Mouse (Mus musculus): ENCODE data around the gene Nolc1.

The Nolc1 gene

DNA sequence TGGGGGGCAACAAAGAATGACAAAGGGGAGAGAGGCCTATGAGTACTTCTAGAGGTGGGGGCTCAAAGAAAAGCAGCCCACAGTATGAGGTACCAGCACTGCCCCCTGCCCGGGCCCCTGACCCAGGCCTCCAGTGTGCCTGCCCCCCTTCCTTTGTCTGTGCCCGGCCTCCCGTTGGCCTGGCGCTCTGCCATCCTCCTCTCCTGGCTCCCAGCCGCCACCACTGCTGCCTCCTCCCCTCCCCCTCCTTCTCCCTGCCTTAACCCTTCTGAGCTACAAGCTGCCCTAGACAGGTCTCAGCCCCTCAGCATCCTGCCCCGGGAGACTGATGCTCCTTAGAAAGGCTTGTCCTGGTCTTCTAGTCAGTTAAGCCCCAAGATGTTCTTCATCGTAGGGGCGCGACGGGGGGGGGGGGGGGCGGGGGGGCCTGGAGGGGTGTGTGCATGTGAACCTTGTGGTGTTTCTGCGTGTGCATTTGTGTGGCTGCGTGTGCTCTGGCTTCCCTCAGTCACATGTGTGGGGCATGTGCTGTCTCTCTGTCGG lies 33.7 kb upstream of the Nolc1 start:
- DNase-seq (ENCODE audit: low read depth, low spot score) = peak; percentile 81

DNA sequence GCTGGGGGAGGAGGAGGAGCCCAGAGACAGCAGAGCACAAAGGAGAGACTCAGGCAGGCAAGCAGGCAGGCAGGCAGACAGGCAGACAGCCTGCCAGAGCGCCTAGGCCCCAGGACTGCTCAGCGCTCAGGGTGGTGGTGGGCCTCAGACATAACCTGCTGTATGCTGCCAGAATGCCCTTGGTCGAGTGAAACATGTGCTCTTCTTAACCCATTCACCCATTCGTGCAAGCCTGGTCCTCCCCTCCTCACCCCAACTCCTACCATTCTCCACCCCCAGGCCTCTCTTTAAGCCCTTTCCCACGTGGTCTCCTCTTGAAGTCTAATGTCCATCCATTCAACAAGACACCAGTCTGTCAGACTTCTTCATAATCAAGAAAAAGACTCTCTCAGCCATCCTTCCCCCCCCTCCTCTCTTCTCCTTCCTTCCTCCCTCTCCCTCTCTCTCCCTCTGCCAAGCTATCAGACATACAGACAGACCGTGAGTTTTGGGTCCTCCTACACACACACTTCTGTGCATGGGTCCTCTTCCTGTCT lies 33.1 kb upstream of the Nolc1 start:
- peak; percentile 74 for DNase-seq (ENCODE audit: low read depth, low spot score)

GRCm38 (mm10) chr19:46043380-46043779 lies 32.3 kb upstream of the Nolc1 start:
- peak; percentile 61 for DNase-seq (ENCODE audit: low read depth, low spot score)

GRCm38 (mm10) chr19:46044271-46044992 lies 31.2 kb upstream of the Nolc1 start, which contains the start of gene Pprc1:
Gene Pprc1 (plus strand): TSS chr19:46044886.
- DNase-seq (ENCODE audit: low read depth, low spot score) = peak; percentile 91

DNA sequence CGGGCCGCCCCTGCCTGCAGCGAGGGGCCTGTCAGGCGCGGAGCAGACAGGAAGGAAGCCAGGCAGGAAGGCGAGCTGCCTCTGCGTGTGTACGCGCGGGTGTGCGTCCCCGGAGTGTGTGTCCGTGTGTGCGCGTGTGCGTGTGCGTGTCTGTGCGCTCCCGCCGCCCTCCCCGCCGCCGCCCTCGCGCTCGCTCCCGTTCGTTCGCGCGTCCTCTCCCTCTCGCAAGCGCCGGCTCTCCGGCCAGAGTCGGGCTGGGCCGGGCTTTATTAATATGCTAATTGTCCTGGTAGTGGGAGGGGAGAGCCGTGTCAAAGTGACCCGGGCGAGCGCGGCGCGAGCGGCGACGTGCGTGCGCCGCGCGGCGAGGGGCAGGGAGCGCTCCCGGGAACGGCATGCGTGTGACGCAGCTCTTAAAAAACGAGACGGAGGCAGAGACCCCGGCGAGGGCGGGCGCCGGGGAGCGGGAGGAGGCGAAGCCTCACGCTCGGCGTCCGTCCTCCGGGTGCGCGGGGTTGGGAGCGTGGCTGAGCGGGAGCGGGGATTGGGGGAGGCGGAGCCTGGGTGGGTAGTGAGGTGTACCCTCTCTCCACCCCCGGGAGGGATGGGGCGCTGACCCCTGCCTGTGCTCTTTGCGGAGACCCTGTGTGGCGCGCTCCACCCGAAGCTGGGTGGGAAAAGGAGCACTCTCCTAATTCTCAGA lies 30.5 kb upstream of the Nolc1 start, which contains the start of gene Ldb1:
TSS of gene Ldb1 (minus strand) at position 222 of the 703 bp plus-strand sequence.
- peak; percentile 77 for DNase-seq (ENCODE audit: low read depth, low spot score)

GRCm38 (mm10) chr19:46045696-46046311 lies 29.9 kb upstream of the Nolc1 start:
- DNase-seq (ENCODE audit: low read depth, low spot score) = peak; percentile 72

GRCm38 (mm10) chr19:46046621-46047025 lies 29.0 kb upstream of the Nolc1 start:
- peak; percentile 42 for DNase-seq (ENCODE audit: low read depth, low spot score)

DNA sequence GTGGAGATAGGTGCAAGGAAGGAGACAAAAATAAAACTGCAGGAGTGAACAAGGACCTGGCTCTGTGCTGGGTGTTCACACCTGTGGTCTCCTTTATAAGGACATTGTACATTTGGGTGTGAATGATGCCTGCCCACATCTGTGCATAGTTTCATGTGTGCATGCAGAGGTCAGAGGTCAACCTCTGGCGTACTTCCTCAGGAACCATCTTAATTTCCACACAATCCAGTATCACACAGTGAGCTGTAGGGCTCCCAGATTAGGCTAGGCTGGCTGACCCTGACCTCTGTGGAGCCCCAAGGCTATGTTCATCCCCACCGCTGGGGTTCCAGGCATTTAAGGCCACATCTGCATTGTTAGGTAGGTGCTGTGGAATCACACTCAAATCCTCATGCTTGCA lies 28.2 kb upstream of the Nolc1 start:
- no peak for DNase-seq (ENCODE audit: low read depth, low spot score)

DNA sequence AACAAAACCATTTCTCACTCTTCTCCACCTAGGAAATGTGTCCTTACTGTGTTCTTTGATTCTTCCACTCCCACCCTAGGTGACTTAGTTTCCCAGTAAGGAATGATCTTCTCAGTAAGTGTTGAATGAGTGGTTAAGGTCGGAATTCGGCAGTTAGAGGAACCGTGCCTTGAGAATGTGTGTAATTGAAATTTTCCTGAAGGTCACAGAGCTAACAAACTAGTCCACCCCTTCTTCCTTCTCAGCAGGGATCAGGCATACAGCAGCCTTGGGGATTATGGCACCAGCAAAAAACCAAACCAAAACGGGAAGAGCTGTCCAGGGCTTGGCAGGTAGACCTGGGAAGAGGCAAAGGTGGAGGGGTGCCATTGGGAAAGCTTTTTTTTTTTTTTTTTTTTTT lies 26.5 kb upstream of the Nolc1 start:
- DNase-seq (ENCODE audit: low read depth, low spot score) = no peak

DNA sequence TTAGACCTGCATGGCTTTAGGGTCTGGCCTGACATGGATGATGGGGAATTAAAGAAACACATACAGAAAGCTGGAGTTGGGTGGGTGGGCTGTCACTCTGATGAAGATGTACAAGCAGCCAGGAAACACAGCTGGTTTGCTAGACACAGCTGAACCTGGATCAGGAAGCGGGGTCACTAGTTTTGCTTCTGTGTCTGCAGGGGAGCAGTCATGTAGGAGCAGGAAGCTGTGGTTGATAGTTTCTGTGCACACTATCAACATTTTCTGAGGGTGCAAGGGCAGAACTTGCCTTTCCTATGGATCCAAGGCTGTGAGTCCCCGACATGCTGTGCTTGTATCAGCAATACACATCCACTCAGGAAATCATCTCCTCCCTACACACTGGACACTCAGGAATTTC lies 25.2 kb upstream of the Nolc1 start:
- no peak for DNase-seq (ENCODE audit: low read depth, low spot score)

- no peak for DNase-seq (ENCODE audit: low read depth, low spot score)
Observed at GRCm38 (mm10) chr19:46055752-46056387, 19.8 kb upstream of the Nolc1 start.

DNA sequence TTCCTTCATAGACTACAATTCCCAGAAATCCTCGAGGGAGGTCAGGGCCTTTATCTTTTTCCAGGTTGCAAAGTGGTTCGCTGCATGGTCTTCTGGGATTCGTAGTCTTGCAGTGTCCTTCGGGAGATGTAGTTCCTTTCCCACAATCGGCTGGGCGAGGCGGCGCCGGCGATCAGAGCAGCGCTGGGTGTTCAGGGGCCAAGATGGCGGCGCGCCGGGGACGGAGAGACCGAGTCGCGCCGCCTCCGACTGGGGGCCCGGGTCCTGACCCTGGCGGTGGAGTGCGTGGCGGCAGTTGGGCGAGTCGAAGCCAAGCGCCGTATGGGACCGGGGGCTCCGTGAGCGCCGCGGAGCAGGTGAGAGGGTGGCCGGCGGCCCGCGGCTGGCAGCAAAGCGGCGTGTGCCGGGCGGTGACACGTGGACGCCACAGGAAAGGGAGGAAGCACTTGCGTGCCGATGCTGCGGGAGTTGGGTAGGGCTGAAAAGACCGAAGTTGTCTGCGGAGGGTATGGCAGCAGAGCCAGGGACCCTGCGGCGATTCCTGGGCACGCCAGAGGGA lies 19.2 kb upstream of the Nolc1 start:
- DNase-seq (ENCODE audit: low read depth, low spot score) = peak; percentile 99

- DNase-seq (ENCODE audit: low read depth, low spot score) = peak; percentile 86
Observed at GRCm38 (mm10) chr19:46056947-46057607, 18.6 kb upstream of the Nolc1 start.

- no peak for DNase-seq (ENCODE audit: low read depth, low spot score)
Observed at GRCm38 (mm10) chr19:46058466-46058865, 17.2 kb upstream of the Nolc1 start.

DNA sequence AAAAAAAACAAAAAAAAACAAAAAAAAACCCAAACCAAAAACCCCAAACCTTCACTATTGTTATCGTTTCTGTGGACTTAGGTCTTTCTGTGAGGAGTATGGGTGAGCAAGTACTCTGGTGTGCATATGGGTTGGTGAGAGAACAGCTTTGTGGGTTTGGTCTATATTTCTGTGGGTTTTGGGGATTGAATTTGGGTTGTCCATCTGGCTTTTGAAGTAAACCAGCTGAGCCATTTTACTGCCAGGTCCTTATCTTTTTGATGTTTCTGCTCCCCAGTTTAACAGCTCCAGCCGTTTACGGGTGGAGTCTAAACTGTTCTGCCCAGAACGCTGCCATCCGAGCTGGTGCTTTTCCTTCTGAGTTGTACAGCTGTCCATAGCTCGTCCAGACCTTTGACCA lies 14.8 kb upstream of the Nolc1 start:
- DNase-seq (ENCODE audit: low read depth, low spot score) = no peak

- DNase-seq (ENCODE audit: low read depth, low spot score) = no peak
Observed at GRCm38 (mm10) chr19:46068054-46068453, 7.6 kb upstream of the Nolc1 start.

DNA sequence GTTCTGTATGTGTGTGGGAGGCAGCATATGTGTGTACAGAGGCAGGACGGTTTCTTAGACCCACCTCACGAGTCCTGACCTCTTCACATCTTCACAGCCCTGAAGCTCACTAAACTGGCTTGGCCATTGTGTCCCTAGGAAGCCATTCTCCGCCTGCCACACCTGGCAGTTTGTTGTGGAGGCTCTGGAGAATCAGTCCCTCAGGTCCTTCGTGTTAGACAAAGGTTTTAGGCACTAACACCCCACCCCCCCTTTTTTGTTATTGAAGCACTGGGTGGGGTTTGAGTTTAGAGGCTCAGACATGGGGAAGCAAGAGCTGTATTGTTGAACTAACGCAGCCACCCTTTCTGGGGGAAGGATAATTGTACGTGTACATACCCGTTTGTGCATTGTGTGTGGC lies 2.4 kb upstream of the Nolc1 start:
- no peak for DNase-seq (ENCODE audit: low read depth, low spot score)

DNA sequence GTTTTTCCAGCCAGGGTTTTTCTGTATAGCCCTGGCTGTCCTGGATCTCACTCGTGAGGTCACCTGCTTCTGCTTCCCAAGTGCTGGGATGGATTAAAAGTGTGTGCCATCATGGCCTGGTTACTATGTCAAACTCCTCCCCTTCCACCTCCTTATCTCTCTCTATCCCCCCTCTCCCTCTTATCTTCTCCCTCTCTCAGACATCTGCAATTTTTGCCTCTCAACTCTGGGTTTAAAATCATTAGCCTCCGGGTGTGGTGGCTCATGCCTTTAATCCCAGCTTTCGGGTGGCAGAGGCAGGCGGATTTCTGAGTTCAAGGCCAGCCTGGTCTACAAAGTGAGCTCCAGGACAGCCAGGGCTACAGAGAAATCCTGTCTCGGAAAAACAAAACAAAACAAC lies 1.4 kb upstream of the Nolc1 start:
- no peak for DNase-seq (ENCODE audit: low read depth, low spot score)

DNA sequence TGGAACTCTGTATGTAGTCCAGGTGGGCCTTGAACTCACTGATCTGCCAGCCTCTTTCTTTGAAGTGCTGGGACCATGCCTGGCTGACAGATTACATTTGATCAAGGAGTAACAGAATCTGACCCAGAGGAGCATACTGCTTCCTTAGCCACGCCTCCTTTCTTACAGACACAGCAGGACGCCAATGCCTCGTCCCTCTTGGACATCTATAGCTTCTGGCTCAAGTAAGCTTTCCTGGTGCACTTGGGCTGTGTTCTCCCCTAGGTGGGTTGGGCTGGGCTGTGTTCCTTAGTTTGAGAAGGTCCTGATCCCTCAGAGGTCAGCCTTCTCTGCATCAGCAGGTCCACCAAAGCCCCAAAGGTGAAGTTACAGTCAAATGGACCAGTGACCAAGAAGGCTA lies 2.9 kb downstream of the Nolc1 start:
- no peak for DNase-seq (ENCODE audit: low read depth, low spot score)

DNA sequence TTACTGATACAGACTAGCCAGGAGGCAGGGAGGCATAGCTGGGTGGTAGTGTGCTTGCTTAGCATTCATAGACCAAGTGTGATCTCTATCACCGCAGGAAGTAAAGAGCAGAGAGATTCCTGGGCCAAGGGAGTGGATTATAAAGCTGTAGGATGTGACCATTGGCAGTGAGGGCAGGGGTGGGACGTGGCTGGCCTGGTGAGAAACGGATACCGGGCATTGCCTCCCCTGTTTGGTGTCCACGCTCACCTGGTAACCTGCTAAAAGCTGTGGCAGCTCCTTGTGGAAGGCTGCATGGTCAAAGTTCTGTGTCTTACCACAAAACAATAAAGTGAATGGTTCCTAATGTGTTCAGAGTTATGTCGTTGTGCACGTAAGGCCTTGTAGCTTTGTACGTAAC lies 9.5 kb downstream of the Nolc1 start:
- DNase-seq (ENCODE audit: low read depth, low spot score) = no peak

DNA sequence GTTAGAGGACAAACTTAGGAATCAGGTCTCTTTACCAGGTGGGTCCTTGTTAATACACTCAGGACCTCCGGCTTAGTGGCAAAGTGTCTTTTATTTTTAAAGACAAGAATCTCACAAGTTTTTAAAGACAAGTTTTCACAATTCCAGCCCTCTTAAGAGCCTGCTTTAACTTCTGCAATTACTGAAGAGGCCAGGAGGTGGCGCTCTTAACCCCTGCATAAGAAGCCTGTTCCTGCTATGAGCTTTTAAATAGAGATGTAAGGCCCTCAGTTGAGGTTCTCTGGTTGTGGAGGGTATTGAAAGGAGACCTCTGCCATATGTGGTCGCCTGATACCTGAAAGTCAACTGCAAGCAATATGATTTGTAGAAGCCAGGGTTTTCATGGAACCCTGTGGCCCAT lies 10.7 kb downstream of the Nolc1 start:
- DNase-seq (ENCODE audit: low read depth, low spot score) = peak; percentile 90

Measured in 3T3-L1 (cell line).